Mouse (Mus musculus) cerebellum, adult 2 months (tissue): ENCODE data around the gene 2700049A03Rik.

Experiments
- CTCF ChIP-seq: fragments of 200-500 bp; IDR thresholded peaks from 2 replicates; pipeline ENCODE4 v1.5.1; 2011; ENCODE audit warnings: low read depth, mild to moderate bottlenecking, control low read depth, low read length, moderate library complexity, borderline replicate concordance; ENCODE audit not compliant: insufficient read depth
- POLR2A ChIP-seq: fragments of 200-500 bp; IDR thresholded peaks from 2 replicates; pipeline ENCODE4 v1.6.1; 2011; ENCODE audit warnings: low read length, control low read depth, borderline replicate concordance; ENCODE audit not compliant: insufficient read depth

DNA sequence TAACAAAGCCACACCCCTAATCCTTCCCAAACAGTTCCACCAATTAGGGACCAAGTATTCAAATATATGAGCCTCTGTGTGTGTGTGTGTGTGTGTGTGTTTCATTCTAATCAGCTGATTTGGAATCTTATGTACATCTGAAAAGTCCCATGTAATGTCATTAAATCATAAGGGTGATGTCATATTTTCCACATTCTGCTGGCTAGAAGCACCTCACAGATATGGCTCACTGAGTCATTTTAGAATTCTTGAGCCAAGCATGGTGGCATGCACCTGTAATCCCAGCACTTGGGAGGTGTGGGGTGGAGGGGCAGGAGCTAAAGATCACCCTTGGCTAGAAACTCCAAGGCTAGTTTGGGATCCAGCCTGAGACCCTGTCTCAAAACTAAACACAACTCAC, 148.8 kb downstream of the 2700049A03Rik start:
- TF ChIP-seq POLR2A: no peak
- no peak for TF ChIP-seq CTCF
